Mouse (Mus musculus) spleen, postnatal 36 days (tissue): ENCODE data around the gene Esrp2.

Experiments
- DNase-seq, 2 experiments: peaks; one replicate each; pipeline ENCODE4 v3.0.0; 2022; ENCODE audit warnings: low spot score in 2 of 2, mixed read lengths in 1 of 2

The Esrp2 gene

GRCm38 (mm10) chr8:106147868-106148565, 11.2 kb upstream of the Esrp2 start:
- no peak for DNase-seq

GRCm38 (mm10) chr8:106146014-106146413, 9.2 kb upstream of the Esrp2 start:
- no peak for DNase-seq

GRCm38 (mm10) chr8:106145331-106145730, 8.6 kb upstream of the Esrp2 start:
- no peak for DNase-seq

GRCm38 (mm10) chr8:106140769-106141168, 4.0 kb upstream of the Esrp2 start:
- peak; percentile 64 to 75 for DNase-seq

GRCm38 (mm10) chr8:106140191-106140590, 3.4 kb upstream of the Esrp2 start:
- no peak for DNase-seq

- no peak for DNase-seq
Observed at GRCm38 (mm10) chr8:106138616-106139015, 1.8 kb upstream of the Esrp2 start.

- DNase-seq: no peak
Observed at GRCm38 (mm10) chr8:106137906-106138477, 1.2 kb upstream of the Esrp2 start.

GRCm38 (mm10) chr8:106137218-106137905, 588 bp upstream of the Esrp2 start:
- DNase-seq: no peak

- no peak for DNase-seq
Observed at GRCm38 (mm10) chr8:106135672-106136071, 1.1 kb downstream of the Esrp2 start.

- DNase-seq: no peak
Observed at GRCm38 (mm10) chr8:106134751-106135571, 1.8 kb downstream of the Esrp2 start.

- DNase-seq: no peak
Observed at GRCm38 (mm10) chr8:106133946-106134345, 2.8 kb downstream of the Esrp2 start.

GRCm38 (mm10) chr8:106133526-106133925, 3.2 kb downstream of the Esrp2 start:
- no peak for DNase-seq

GRCm38 (mm10) chr8:106132356-106132755, 4.4 kb downstream of the Esrp2 start:
- no peak for DNase-seq

- DNase-seq: no peak
Observed at GRCm38 (mm10) chr8:106131488-106132222, 5.1 kb downstream of the Esrp2 start.

- DNase-seq: no peak
Observed at GRCm38 (mm10) chr8:106131021-106131420, 5.8 kb downstream of the Esrp2 start.

- no peak for DNase-seq
Observed at GRCm38 (mm10) chr8:106130505-106130904, 6.3 kb downstream of the Esrp2 start.

- no peak for DNase-seq
Observed at GRCm38 (mm10) chr8:106129997-106130396, 6.8 kb downstream of the Esrp2 start.

- no peak for DNase-seq
Observed at GRCm38 (mm10) chr8:106129232-106129930, 7.4 kb downstream of the Esrp2 start.

- DNase-seq: peak in 1 of 2 experiments; percentile 45
Observed at GRCm38 (mm10) chr8:106127882-106128410, 8.8 kb downstream of the Esrp2 start.

GRCm38 (mm10) chr8:106127054-106127453, 9.7 kb downstream of the Esrp2 start:
- no peak for DNase-seq
